Mouse (Mus musculus) NIH3T3 (cell line): ENCODE measurements around the gene Eftud2.

Source experiments
- DNase-seq: peaks from one replicate; pipeline ENCODE4 v3.0.0-alpha.2; 2012; ENCODE audit warnings: low read depth

Gene Eftud2

GRCm38 (mm10) chr11:102818121-102819020 lies 62.4 kb downstream of the Eftud2 start:
- DNase-seq = peak; percentile 60

- DNase-seq = no peak
Observed at GRCm38 (mm10) chr11:102814881-102815280, 65.9 kb downstream of the Eftud2 start.

GRCm38 (mm10) chr11:102810721-102811485 lies 69.9 kb downstream of the Eftud2 start:
- peak; percentile 75 for DNase-seq

GRCm38 (mm10) chr11:102808246-102808645 lies 72.5 kb downstream of the Eftud2 start:
- DNase-seq = no peak

- DNase-seq = no peak
Observed at GRCm38 (mm10) chr11:102803453-102803852, 77.3 kb downstream of the Eftud2 start.

- DNase-seq = no peak
Observed at GRCm38 (mm10) chr11:102794157-102794556, 86.6 kb downstream of the Eftud2 start.

- no peak for DNase-seq
Observed at GRCm38 (mm10) chr11:102791682-102792445, 88.9 kb downstream of the Eftud2 start.
